Mouse (Mus musculus): ENCODE results near the gene P2ry6. TPM values are rescaled to one million over a fixed set of nuclear protein-coding genes. Genes with fewer than 3 reads are reported as not detected.

P2ry6 gene
- polyA plus RNA-seq, 1 experiment = 27.8 TPM

GRCm38 (mm10) chr7:100967850-100968249 is 6.6 kb downstream of the P2ry6 start:
- 34% methylated on average over 9 of the region's 9 CpGs for WGBS
- no peak overlapping the region for H3K27ac ChIP-seq (ENCODE audit: insufficient read depth, low read depth, low read length)
- no peak overlapping the region for H3K4me3 ChIP-seq (ENCODE audit: low read depth, low read length)
- peaks cover 6% of the 10 kb centered on the region for H3K4me1 ChIP-seq (ENCODE audit: control insufficient read depth, insufficient read depth, insufficient read length, low read length)
- no peaks in the 10 kb centered on the region for H3K36me3 ChIP-seq (ENCODE audit: control insufficient read depth, insufficient read depth, low read length)
- no peaks in the 10 kb centered on the region for H3K27me3 ChIP-seq (ENCODE audit: control insufficient read depth, insufficient read depth, low read length)
- TF ChIP-seq POLR2A (IDR thresholded peaks at IDR 0.05; ENCODE audit: low read depth, low read length) (no peak), CTCF (IDR thresholded peaks at IDR 0.05; ENCODE audit: extremely low read depth, insufficient read length, insufficient replicate concordance, low read depth, low read length) (no peak)

- Histone ChIP-seq H3K27me3 (ENCODE audit: control insufficient read depth, insufficient read depth, low read length) (no peaks in the 10 kb centered on the region), H3K4me3 (ENCODE audit: low read depth, low read length) (no peak overlapping the region), H3K4me1 (ENCODE audit: control insufficient read depth, insufficient read depth, insufficient read length, low read length) (peaks cover 6% of the 10 kb centered on the region), H3K27ac (ENCODE audit: insufficient read depth, low read depth, low read length) (no peak overlapping the region), H3K36me3 (ENCODE audit: control insufficient read depth, insufficient read depth, low read length) (no peaks in the 10 kb centered on the region)
- TF ChIP-seq POLR2A (IDR thresholded peaks at IDR 0.05; ENCODE audit: low read depth, low read length) (no peak), CTCF (IDR thresholded peaks at IDR 0.05; ENCODE audit: extremely low read depth, insufficient read length, insufficient replicate concordance, low read depth, low read length) (no peak)
- WGBS = 87% methylated on average over 7 of the region's 7 CpGs
Measured at GRCm38 (mm10) chr7:100966014-100966413, 8.4 kb downstream of the P2ry6 start.

DNA sequence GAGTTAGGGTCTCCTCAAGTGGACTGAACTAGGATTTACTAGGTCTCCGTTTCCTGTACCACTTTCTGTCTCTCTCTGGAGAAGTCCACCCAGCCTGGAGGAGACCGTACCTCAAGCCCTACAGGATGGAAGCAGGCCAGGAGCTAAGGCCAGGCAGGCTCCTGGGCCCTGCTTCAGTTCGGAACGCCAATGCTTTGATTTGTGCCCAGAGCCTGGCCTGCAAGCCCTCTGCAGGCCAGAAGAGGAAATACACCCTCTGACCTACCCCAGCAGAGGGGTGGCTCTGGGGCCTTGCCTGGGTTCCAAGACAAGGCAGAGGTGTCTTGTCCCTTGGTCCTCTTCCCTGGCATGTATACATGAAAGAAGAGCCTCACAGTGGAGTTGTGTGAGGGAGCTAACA is 9.4 kb downstream of the P2ry6 start:
- Histone ChIP-seq H3K27ac (ENCODE audit: insufficient read depth, low read depth, low read length) (no peak overlapping the region), H3K36me3 (ENCODE audit: control insufficient read depth, insufficient read depth, low read length) (no peaks in the 10 kb centered on the region), H3K4me1 (ENCODE audit: control insufficient read depth, insufficient read depth, insufficient read length, low read length) (peaks cover 6% of the 10 kb centered on the region), H3K4me3 (ENCODE audit: low read depth, low read length) (no peak overlapping the region), H3K27me3 (ENCODE audit: control insufficient read depth, insufficient read depth, low read length) (no peaks in the 10 kb centered on the region)
- TF ChIP-seq CTCF (IDR thresholded peaks at IDR 0.05; ENCODE audit: extremely low read depth, insufficient read length, insufficient replicate concordance, low read depth, low read length) (peak; percentile 80; the same call in 1 of the 2 replicates), POLR2A (IDR thresholded peaks at IDR 0.05; ENCODE audit: low read depth, low read length) (no peak)
- WGBS = 32% methylated on average over 4 of the region's 4 CpGs

DNA sequence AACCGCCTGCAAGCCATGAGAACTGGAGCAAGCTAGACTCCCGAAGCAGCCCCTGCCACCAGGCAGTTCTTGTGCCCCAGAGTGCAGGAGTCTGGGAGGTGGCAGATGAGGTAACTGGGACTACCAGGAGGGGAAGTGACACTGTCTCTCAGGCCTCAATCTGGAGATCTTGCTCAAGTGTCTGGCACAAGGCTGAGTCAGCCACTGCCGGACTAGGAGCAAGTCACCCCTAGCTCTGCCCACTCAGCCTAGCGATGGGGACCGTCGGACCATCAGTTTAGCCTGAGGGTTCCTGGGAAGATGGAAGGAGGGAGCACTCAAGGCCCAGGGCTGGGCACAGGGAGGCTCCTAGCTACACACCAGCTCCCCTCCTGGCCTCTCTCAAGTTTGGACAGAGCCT is 10.2 kb downstream of the P2ry6 start:
- Histone ChIP-seq H3K4me1 (ENCODE audit: control insufficient read depth, insufficient read depth, insufficient read length, low read length) (peaks cover 6% of the 10 kb centered on the region), H3K27me3 (ENCODE audit: control insufficient read depth, insufficient read depth, low read length) (no peaks in the 10 kb centered on the region), H3K27ac (ENCODE audit: insufficient read depth, low read depth, low read length) (peak overlapping the region; percentile 49), H3K36me3 (ENCODE audit: control insufficient read depth, insufficient read depth, low read length) (no peaks in the 10 kb centered on the region), H3K4me3 (ENCODE audit: low read depth, low read length) (peak overlapping the region; percentile 32)
- TF ChIP-seq CTCF (IDR thresholded peaks at IDR 0.05; ENCODE audit: extremely low read depth, insufficient read length, insufficient replicate concordance, low read depth, low read length) (no peak), POLR2A (IDR thresholded peaks at IDR 0.05; ENCODE audit: low read depth, low read length) (no peak)
- 75% methylated on average over 6 of the region's 6 CpGs for WGBS

GRCm38 (mm10) chr7:100963381-100963780 is 11.1 kb downstream of the P2ry6 start:
- H3K27ac ChIP-seq (ENCODE audit: insufficient read depth, low read depth, low read length) = no peak overlapping the region
- 86% methylated on average over 8 of the region's 8 CpGs for WGBS
- H3K4me3 ChIP-seq (ENCODE audit: low read depth, low read length) = peak overlapping the region; percentile 14; the same call in 1 of the 2 replicates
- H3K4me1 ChIP-seq (ENCODE audit: control insufficient read depth, insufficient read depth, insufficient read length, low read length) = peaks cover 6% of the 10 kb centered on the region
- no peaks in the 10 kb centered on the region for H3K27me3 ChIP-seq (ENCODE audit: control insufficient read depth, insufficient read depth, low read length)
- no peaks in the 10 kb centered on the region for H3K36me3 ChIP-seq (ENCODE audit: control insufficient read depth, insufficient read depth, low read length)
- TF ChIP-seq POLR2A (IDR thresholded peaks at IDR 0.05; ENCODE audit: low read depth, low read length) (no peak), CTCF (IDR thresholded peaks at IDR 0.05; ENCODE audit: extremely low read depth, insufficient read length, insufficient replicate concordance, low read depth, low read length) (no peak)

DNA sequence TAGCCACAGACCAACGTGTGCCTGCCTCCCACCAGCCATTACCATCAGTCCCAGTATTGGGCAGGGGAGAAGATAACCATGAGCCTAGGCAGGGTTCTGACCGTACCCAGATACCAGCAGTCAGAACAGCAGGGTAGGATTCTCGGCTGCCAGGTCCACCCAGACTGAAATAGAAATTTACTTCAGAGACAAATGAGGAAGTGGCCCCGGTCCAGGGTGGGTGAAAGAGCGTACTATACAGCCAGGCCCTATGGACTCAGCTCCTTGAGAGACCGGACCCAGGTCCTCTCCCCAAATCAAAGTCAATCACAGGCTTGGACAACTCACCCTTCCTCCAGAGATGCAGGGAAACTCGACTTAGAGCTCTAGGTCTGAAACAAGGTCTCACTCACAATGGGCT is 13.3 kb downstream of the P2ry6 start:
- H3K4me3 ChIP-seq (ENCODE audit: low read depth, low read length) = no peak overlapping the region
- no peaks in the 10 kb centered on the region for H3K36me3 ChIP-seq (ENCODE audit: control insufficient read depth, insufficient read depth, low read length)
- no peaks in the 10 kb centered on the region; the same call in 1 of the 2 replicates for H3K4me1 ChIP-seq (ENCODE audit: control insufficient read depth, insufficient read depth, insufficient read length, low read length)
- no peaks in the 10 kb centered on the region for H3K27me3 ChIP-seq (ENCODE audit: control insufficient read depth, insufficient read depth, low read length)
- WGBS = 62% methylated on average over 7 of the region's 7 CpGs
- peak overlapping the region; percentile 46; the same call in 1 of the 2 replicates for H3K27ac ChIP-seq (ENCODE audit: insufficient read depth, low read depth, low read length)
- no peak for TF ChIP-seq POLR2A (IDR thresholded peaks at IDR 0.05; ENCODE audit: low read depth, low read length)
- no peak for TF ChIP-seq CTCF (IDR thresholded peaks at IDR 0.05; ENCODE audit: extremely low read depth, insufficient read length, insufficient replicate concordance, low read depth, low read length)

DNA sequence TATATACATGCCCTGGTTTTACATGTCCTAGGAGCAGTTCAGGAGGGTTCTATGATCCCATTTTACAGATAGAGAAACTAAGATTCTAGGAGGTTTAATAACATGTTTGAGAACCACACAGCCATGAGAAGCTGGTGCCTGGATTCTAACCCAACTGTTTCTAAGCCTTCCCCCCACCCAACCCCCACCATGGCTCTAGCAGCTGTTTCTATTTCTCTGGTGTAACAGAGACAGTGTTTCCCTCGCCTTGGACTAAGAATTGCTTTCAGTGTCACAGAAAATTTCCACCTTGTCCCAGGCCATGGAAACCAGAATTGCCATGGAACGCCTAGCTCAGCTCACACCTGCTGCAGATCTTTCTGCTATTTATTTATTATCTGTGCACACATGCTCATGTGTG is 14.0 kb downstream of the P2ry6 start:
- WGBS = 75% methylated on average over 2 of the region's 2 CpGs
- Histone ChIP-seq H3K27ac (ENCODE audit: insufficient read depth, low read depth, low read length) (no peak overlapping the region), H3K27me3 (ENCODE audit: control insufficient read depth, insufficient read depth, low read length) (no peaks in the 10 kb centered on the region), H3K36me3 (ENCODE audit: control insufficient read depth, insufficient read depth, low read length) (no peaks in the 10 kb centered on the region), H3K4me3 (ENCODE audit: low read depth, low read length) (no peak overlapping the region), H3K4me1 (ENCODE audit: control insufficient read depth, insufficient read depth, insufficient read length, low read length) (no peaks in the 10 kb centered on the region)
- TF ChIP-seq POLR2A (IDR thresholded peaks at IDR 0.05; ENCODE audit: low read depth, low read length) (no peak), CTCF (IDR thresholded peaks at IDR 0.05; ENCODE audit: extremely low read depth, insufficient read length, insufficient replicate concordance, low read depth, low read length) (no peak)

Data from small intestine, adult 2 months (tissue).